Mouse (Mus musculus) kidney, adult 2 months (tissue): Measurements from ENCODE around the gene Uggt1.

Experiments
- CTCF ChIP-seq: fragments of 200-500 bp; conservative IDR thresholded peaks from 2 replicates; pipeline ENCODE4 v1.5.1; 2011; ENCODE audit warnings: low read depth, mild to moderate bottlenecking, control low read depth, low read length, moderate library complexity, mixed read lengths; ENCODE audit not compliant: insufficient read depth, insufficient read length
- POLR2A ChIP-seq: fragments of 200-500 bp; IDR thresholded peaks from one replicate; pipeline ENCODE4 v1.6.1; 2011; ENCODE audit warnings: low read depth, low read length, control low read depth

GRCm38 (mm10) chr1:36131766-36132165 is 112.8 kb downstream of the Uggt1 start:
- TF ChIP-seq CTCF (no peak), POLR2A (no peak)
